Mouse (Mus musculus) cerebellum, adult 11 months (tissue): ENCODE data around the gene Snrpc.
A peak's percentile ranks its signal among the peaks of the same experiment; 100 is the strongest.
"Not testable (repeated sequence)": the region's sequence is repeated elsewhere in the genome, so short reads cannot be mapped to it uniquely, and the experiment has no call there.

ENCODE experiments used
- DNase-seq: peaks from one replicate; pipeline ENCODE4 v3.0.0; 2022

Gene Snrpc

DNA sequence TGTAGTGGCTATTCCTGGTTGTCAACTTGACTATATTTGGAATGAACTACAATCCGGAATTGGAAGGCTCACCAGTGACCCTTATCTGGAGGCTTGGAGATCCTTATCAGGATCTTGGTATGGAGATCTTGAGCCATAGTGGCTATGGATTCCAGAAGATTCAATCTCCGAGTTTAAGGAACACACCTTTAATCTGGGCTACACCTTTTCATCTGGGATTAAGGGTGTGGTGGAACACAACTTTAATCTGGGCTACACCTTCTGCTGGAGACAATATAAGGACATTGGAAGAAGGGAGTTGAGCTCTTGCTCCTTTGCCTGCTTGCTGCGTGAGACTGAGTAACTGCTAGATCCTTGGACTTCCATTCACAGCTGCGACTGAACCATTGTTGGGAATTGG is at the start of gene Snrpc:
TSS of gene Snrpc (plus strand) at position 301 of the 400 bp plus-strand sequence.
- not testable (repeated sequence) for DNase-seq

DNA sequence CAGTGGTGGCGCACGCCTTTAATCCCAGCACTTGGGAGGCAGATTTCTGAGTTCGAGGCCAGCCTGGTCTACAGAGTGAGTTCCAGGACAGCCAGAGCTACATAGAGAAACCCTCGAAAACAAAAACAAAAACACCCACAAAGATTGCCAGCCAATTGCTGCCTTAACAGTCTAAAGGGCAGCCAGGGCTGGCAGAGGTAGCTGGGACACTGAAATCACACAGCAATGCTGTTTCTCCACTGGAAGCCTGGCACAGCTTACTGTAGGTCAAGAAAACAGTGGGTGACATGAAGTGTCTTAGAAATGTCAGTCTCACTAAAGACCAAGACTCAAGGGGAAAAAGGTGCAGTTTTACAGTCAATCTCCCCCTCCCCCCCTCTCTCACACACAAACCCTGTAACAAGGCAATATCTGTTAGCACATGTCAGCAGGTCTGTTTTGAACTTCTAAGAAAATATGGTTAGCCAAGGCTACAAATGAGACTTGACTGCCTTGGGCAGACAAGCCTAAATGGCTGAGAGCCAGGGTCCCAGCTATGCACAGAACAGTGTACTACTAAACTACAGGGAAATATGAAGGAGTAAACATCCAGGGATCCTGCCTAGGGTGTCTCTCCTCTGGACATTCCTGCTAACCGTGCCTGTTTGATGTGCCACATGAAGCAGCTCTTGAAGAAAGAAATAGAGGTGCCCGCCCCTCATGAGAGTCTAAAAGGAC is 49.3 kb upstream of the Snrpc start:
- DNase-seq = no peak

DNA sequence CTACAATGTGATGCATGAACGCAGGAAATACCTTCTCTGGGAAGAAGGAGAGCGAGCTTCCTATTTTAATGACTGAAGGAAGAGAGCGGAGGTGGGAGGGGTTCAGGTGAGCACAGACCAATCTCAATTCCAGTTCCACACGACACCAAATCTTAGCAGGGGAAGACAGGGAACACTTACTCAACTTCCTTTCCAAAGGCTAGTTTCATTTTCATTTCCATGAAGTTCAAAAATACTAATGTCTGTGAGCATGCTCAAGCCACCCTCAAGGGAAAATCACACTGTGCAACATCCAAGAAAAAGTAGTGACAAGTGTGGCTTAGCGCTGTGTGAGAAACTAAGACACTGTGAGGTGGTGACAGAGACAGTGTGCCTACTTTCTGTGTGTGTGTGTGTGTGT is 47.9 kb upstream of the Snrpc start:
- no peak for DNase-seq

DNA sequence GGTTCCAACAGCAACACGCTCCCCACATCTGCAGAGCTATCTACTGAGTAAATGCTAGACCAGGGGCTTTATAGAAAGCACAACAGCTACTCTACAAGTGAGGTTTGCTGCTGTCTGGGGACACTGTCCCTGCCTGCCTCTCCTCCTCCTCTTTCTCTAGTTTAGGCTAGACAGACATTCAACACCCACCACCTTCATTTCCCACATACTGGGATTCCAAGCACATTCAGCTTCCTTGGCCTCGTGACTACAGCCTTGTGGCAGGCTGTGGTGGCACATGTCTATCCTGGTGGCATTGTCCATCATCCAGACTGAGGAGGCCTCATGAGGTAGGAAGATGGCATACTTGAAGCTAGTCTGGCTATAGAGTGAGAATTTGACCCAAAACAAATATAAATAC is 47.0 kb upstream of the Snrpc start:
- no peak for DNase-seq

DNA sequence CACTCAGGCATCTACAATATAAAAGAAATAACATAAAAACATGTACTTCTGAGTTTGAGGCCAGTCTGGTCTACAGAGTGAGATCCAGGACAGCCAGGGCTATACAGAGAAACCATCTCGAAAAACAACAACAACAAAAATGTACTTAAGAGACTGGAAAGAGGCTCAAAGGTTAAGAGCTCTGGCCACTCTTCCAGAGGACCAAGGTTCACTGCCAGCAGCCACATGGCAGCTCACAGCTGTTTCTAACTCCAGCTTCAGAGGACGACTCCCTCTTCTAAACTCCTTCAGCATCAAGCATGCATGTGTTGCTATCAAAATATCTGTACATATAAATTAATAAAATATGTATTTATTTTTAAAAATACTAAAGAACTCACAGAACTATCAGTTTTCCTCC is 46.4 kb upstream of the Snrpc start:
- DNase-seq = no peak

DNA sequence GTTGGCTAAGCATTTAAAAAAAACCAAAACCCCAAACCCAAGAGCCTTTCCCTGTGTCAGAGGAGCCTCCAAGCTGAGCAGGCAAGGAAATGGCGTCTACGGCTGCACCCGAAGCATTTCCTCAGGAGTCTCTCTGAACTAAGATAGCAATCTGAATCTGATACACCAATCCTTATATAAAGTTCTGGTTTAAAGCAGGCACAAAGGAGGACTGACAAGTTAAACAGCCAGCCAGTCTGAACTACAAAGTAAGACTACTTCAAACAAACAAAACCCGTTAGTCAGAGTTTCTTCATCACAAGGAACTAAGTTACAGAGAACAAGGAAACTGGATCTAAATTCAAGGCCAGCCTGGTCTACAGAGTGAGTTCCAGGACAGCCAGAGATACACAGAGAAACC is 45.4 kb upstream of the Snrpc start:
- no peak for DNase-seq

DNA sequence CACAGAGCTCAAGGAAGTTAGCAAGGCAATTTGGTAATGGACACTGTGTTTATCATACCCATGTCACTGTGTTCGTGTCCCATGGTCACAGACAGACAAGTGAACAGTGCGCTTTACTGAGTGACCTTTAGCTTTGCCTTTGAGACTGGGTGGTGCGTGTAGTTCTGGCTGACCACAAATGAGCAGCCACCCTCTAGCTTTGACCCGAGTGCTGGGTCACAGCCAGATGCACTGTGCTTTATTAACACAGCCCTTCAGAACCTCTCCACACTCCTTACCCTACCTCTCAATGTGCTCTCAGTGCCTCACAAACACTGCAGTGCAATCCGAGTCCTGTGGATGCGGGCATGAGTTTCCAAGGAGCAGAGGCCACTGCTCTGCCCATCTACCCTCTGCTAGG is 44.8 kb upstream of the Snrpc start:
- DNase-seq = no peak

DNA sequence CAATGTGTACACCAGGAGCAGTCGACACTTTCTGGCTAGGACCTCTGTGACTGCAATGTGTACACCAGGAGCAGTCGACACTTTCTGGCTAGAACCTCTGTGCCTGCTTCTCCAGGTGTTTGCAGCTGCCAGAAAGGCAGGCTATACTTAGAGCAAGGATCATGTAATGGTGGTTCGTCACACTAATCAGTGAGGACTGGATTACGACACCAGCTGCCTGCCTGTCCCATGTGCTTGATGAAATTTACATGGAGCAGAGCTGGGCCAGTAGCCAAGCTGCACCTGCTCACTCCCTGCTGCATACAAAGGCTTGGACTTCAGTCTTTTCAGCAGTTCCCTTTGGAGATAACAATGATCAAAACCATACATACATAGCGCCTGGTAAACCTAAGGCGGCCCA is 41.2 kb upstream of the Snrpc start:
- DNase-seq = peak; percentile 39

DNA sequence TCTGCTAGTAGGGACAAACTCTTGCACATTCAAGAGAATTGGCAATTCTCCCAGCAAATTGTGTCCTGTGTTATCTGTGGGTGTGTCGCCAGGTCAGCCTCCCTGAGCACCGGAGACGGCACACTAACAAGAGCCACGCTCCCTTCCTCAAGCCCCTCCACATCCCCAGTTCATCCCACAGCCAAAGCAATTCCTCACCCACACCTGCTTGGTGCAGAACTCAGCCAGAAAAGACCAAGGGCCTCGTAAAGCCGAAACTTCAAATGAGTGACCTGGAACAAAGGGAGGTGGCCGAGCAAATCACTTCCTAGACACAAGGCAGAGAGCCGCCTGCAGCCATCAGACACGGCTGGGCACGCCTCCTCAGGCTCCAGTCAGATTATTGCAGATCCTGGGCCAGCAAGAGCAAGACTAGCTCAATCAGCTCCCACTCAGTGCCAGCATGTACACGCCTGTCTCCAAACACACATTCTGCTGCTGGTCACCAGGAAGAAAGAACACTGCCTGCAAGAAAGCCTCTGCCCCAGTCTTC is 40.5 kb upstream of the Snrpc start:
- DNase-seq = peak; percentile 23

DNA sequence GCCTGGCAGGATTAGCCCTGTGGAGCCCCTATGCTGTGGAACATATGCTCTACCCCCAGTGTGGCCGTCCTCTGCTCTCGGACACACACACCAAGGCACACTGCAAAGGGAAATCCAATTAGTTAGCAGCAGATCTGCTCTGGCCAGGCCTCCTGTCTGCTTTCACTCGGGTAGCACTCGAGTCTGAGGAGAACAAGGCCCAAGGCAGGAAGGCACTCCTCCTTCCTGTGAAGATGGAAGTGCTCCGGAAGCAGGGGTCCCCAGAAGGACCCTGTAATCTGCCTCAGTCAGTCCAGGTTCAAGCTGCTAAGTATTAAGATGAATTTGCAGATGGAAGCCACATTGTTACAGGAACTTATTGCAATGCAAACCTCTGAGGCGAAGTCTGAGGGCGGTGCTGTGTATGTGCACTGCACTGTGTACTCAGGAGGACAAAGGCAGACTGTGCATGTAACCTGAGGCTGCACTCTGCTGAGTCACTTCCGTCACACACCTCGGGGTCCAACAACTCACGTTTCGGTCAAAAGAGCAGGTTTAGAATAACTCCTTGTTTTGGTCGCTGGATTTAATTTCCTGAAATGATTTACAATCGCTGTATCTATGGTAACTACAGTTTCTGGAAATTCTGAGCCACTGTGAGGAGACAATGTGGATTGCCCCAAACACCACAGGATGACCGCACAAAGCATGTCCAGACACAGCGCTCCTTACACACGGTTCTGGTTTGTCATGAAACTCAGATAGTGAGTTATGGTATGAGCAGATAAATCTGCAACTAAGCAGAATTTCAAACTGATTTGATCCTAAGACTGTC is 38.0 kb upstream of the Snrpc start:
- DNase-seq = no peak

DNA sequence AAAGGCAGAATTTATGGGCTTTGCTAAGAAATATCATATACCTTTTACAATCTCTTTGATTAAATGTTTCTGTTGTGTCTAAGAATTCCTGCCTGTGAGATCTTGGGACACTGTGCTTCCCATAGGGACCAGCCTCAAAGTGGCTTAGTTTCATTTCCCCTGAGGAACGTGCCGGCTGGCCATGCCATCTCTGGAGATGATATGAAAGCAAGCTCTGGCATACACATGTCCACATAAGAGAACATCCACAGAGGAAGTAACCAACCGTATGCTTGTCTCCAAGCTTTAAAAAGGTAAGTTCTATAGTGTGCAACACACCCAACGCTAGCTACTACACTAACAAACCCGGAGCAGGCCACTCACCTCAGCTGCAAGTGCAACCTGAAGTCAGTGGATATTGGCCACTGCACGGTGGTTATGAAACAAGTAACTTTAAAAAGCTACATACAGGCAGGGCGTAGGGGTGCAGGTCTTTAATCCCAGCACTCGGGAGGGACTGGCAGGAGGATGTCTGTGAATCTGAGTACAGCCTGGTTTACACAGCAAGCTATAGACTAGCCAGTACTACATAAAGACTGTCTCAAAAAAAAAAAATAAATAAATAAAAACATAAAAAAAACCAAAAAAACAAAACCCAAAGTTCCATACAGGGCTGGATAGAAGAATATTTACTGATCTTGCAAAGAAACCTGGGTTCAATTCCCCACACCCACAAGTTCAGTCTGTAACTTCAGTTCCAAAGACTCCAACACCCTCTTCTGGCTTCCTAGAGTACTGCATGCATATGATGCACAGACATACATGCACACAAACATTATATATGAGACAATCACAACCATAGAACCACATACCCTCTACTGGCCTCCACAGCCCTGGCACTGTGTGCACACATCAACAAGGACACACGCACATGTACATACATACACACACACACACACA is 37.0 kb upstream of the Snrpc start:
- no peak for DNase-seq

DNA sequence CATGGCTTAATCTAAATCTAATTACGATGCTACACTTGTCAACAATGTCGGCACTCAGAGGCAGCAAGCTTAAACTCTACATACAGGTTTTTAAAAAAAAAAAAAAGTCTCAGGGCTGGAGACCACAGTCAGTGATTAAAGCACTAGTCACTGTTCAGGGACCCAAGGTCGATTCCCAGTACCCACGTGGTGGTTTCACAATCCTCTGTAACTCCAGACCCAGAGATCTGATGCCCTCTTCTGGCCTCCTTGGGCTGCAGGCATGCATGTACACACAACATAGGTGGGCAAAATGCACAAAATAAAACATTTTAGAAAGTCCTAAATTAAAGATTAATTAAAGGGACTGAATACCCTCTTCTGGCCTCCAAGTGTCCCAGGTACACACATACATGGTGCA is 34.2 kb upstream of the Snrpc start:
- no peak for DNase-seq

DNA sequence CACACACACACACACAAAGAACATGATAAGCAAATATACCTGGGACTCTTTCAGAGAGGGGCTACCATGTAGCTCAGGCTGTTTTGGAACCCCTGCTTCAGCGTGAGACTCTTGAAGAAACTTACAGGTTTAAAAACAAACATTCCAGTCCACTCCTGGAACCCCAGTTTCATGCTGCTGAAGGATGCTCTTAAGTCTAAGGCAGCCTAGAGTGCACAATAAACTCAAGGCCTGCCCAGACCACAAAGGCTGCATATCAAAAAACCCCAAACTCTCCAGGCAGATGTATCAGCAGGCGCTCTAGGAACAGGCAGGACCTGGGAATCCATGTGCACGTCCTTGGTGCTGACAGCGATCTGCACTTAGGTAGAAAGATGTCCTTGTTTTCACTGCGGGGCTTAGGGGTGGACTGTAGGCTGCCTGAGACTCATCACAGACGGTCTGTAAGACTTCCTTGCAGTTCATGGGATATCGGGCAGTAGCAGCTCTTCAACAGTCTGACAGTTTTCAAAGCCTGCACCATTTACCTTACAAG is 33.7 kb upstream of the Snrpc start:
- no peak for DNase-seq

DNA sequence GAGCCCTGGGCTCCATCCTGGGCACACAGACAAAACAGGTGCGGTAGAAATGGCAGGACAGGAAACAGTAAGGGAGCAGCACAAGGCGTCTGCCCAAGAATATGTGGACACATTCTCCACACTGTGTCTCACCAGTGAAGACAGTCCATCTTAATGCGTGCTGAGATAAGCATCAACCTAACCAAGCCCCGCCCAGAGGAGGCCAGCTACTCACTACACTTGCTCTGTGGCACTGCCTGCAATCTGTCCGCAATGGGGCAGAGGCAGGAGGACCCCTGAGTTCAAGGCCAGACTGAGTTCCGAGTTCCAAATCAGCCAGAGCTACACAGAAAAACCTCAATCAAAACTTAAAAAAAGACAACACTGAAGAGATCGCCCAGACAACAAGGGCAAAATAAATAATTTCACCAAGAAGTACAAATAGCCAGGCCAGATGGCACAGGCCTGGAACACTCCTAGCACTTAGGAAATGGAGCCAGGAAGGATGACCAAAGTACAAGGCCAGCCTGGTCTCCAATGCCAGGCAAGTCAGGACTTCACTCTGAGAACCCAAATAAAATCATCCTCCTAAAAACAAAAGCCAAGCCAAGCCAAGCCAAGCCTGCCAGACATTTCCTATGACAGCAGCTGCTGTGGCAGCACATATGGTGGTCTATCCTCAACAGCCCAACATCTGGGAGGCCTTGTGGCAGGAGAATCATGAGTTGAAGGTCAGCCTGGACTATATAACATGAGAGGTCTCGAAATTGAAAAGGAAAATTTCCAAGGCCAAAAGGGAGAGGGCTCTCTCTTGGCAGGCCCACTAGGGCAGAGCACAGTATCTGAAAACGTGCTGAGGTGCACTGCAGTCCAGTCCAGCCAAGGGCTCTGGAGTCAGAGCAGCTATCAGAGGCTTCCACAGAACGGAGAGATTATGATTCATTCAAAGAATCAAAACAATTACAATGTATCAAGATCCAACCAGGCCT is 32.9 kb upstream of the Snrpc start:
- DNase-seq = peak; percentile 38

DNA sequence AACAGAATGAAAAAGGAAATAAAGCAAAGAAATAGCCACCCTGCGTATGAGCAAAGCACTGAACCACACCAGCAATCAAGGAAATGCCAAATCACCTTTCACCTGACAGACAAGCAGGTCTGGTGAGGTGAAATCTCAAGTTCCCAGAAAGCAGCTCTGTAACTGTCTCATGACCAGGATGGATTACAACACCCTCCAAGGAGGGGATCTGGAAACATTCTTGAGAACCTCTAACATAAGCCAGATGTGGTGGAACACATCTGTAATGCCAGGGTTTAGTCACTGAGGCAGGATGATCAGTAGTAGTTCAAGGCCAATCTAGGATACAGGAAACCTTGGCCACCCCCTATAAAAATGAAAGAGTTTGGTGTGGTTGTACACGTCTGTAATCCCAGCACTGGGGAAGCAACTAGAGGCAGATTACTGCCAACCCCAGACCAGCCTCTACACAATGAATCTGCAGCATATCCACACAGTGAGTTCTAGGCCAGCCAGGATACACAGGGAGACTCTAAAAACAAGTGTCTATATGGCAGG is 30.3 kb upstream of the Snrpc start:
- DNase-seq = no peak

DNA sequence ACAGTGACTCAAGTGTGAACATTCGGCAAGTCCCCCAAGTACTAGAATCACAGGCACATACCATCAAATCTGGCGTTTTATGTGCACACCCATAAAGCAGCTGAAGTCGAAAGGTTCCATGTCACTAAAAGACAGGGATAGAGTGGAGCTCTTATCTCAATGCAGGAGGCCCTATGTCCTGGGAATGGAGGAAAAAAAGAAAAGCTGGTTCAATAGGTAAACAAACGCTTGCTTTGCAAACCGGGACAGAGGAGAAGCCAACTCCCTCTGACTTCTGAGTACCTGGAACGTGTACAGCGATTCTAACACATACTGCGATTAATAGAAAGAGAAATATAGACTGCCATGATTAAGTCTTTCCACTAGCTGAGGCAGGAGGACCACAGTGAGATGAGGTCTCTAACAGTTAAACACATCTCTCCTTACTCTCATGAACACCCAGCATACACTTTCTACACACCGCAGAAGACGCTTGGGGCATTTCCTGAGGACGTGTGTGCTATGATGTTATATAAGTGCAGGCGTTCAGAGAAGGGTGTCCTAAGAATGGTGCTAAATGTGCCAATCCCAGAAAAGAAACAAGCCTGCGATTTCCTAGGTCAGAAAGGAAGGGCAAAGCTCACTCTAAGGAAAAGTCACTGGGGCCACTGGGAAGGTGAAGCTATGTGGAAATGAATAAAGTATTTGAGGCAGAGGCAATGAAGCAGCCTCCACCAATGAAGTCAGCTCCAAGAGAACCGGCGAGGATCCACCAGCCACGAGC is 27.2 kb upstream of the Snrpc start:
- DNase-seq = no peak

DNA sequence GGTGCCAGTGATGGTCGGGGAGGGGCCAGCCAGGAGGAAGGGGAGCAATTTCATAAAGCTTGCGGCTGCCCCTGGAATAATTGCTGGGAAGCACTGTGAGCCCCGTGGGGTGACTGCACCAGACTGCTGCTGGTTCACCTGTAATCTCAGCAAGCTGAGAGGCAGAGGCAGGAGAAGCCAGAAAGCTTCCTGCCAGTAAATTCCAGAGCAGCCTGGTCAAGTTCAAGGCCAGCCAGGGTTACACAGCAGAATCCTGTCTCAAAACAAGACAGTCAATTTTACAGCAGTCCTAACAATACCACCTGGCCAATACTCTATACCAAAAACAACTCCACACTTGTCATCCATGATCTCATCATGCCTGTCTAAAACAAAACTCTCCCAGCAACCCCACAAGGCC is 26.0 kb upstream of the Snrpc start:
- no peak for DNase-seq

DNA sequence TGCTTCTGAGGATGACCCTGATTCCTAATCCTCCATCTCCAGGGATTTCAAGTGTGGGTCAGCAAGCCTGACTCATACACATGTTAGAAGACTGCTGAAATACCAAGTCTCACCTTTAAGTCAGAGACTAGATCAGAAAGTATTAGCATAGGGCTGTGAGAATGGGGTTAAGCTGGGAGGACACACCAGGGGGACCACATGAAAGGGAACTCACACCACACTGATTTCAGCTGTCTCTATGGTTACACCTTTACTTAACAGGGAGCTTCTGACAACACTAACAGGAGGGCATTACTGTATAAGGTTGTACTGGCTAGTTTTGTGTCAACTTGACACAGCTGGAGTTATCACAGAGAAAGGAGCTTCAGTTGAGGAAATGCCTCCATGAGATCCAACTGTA is 23.3 kb upstream of the Snrpc start:
- DNase-seq = no peak

DNA sequence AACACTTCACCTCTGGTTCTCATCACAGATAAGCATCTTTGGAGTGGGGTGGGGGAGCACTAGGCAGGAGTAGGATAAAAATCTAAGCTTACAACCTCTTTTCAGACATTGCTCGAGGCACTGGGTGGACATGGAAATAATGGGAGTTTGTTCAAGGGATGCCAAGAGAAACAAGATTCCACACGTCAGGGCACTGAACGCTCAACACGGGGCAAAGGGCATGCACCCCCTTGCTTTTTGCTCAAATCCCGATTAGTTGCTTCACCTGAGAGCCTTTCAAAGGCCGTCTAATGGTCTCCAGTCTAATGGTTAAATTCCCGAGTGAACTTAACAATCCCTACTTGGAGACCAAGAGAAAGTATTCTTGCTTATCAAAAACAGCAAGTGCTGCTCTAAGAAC is 18.9 kb upstream of the Snrpc start:
- DNase-seq = no peak

DNA sequence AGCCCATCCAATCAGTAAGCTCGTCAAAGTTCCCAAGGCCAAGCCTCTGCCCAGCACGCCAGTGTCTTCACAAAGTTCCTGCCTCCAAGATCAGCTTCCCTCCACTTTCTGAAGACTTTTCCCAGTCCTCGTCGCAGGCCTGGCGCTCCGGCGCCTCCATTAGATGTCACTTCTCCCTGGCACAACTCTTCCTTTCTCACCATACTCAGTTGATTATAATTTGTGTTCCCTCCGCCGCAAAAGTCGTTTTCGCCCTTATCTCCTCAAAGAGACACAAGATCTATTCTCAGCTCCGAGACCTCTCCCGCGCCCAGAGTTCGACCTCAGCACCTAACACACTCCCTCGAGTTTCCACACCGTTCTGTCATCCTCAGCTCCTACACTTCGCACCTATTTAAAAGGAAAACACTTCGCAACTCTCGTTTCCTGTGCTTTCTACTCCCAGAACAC is 18.4 kb upstream of the Snrpc start:
- DNase-seq = no peak
